Mouse (Mus musculus): ENCODE measurements at regions not wholly inside any gene's neighbourhood (a gene's known extent, or its start where the extent isn't known, plus 50 kb on each side); places are given as distances from the start of the nearest gene placed in this dataset.

DNA sequence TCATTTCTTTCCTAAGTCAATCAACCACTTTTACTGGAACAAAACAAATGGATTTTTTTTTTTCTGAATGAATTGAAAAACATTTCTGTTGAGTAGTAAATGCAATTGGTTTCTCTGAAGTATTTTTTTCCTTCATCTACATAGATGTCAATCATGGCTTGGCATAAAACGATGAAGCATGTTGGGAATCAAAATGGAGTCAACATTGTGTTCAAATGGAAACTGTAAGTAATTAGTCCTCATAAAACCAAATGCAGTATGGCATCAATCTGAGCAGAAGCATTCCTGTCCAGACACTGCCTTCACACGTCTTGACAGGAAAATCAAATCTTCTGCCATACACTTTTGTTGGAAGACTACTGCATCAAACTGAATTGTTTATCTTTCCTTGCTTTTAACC, 237.0 kb downstream of the Pcdh18 start:
- no peak for DNase-seq (ENCODE audit: low read depth, low spot score)

DNA sequence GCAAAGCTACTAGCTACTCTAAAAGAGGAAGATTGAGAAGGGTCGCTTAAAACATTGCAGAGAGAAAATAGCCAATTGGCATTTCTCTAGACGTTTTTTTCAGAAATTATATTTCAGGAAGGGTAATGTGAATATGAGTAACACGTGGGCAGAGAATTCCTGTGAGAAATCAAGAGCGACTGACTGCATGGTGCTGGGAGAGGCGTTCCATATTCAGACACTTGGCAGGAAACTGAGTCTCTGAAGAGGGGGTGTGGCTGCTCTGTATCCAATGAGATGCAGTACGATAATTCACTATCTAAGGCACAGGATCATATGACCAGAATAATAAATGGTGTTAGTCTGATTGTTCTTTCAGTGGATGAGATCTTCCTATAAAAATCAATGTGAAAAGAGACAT, 252.5 kb downstream of the Pcdh18 start:
- peak; percentile 33 for DNase-seq (ENCODE audit: low read depth, low spot score)

GRCm38 (mm10) chr3:49502351-49502750, 254.8 kb downstream of the Pcdh18 start:
- no peak for DNase-seq (ENCODE audit: low read depth, low spot score)

- DNase-seq (ENCODE audit: low read depth, low spot score) = peak; percentile 14
Observed at GRCm38 (mm10) chr3:49485105-49485504, 272.0 kb downstream of the Pcdh18 start.
